Mouse (Mus musculus) forebrain, embryonic 15.5 days (tissue): Measurements from ENCODE around the gene Tnfaip8l1. TPM values are rescaled to one million over a fixed set of nuclear protein-coding genes. Genes with fewer than 3 reads are reported as not detected.

ENCODE experiments used
- ATAC-seq: fragments of 200-750 bp; cut with Nextera tagmentation; replicated peaks from 2 replicates; pipeline ENCODE4 v1.8.0; 2017; ENCODE audit warnings: mild to moderate bottlenecking, moderate TSS enrichment, moderate library complexity
- H3K27ac ChIP-seq: fragments of 300-500 bp; sonication (generic); replicated peaks from 2 replicates; pipeline ENCODE4 v1.5.1; 2015; ENCODE audit warnings: mild to moderate bottlenecking, inconsistent platforms
- H3K27me3 ChIP-seq: fragments of 300-500 bp; sonication (generic); 2 replicates; pipeline ENCODE4 v1.6.1; 2015; ENCODE audit warnings: inconsistent platforms
- H3K36me3 ChIP-seq: fragments of 300-500 bp; sonication (generic); 2 replicates; pipeline ENCODE4 v1.6.1; 2015; ENCODE audit warnings: mild to moderate bottlenecking, inconsistent platforms
- H3K4me1 ChIP-seq: fragments of 300-500 bp; sonication (generic); 2 replicates; pipeline ENCODE4 v1.6.1; 2015; ENCODE audit warnings: inconsistent platforms
- H3K4me2 ChIP-seq: fragments of 300-500 bp; sonication (generic); replicated peaks from 2 replicates; pipeline ENCODE4 v1.6.1; 2015; ENCODE audit warnings: mild to moderate bottlenecking, inconsistent platforms
- H3K4me3 ChIP-seq: fragments of 300-500 bp; sonication (generic); 2 replicates; pipeline ENCODE4 v1.5.1; 2015; ENCODE audit warnings: mild to moderate bottlenecking, inconsistent platforms
- H3K9ac ChIP-seq: fragments of 300-500 bp; sonication (generic); replicated peaks from 2 replicates; pipeline ENCODE4 v1.6.1; 2015; ENCODE audit warnings: mild to moderate bottlenecking, inconsistent platforms
- H3K9me3 ChIP-seq: fragments of 300-500 bp; sonication (generic); 2 replicates; pipeline ENCODE4 v1.6.1; 2016; ENCODE audit warnings: inconsistent platforms
- WGBS: fragments of 180-500 bp; shearing (Covaris S2); methylation state at CpG from one replicate; pipeline ENCODE4 v1.1.7; 2015; ENCODE audit warnings: mixed read lengths; 5-methylcytosine and 5-hydroxymethylcytosine counted together
- polyA plus RNA-seq: library from polyadenylated mRNA; unstranded; fragments of >200 nt; fragmentation: Nextera tagmentation; extraction: Ambion mirVana; gene quantifications from 2 replicates; pipeline ENCODE4 v1.2.1, GENCODE M21; 2015

Tnfaip8l1 gene
- 9.0 and 10.0 TPM in 2 replicates for polyA plus RNA-seq

- peaks cover 14% of the 10 kb centered on the region for H3K4me1 ChIP-seq
- WGBS, result under 1% methylated on average over 30 of the region's 30 CpGs
- H3K4me3 ChIP-seq, result peak within 1 kb of the TSS; percentile 53
- H3K27ac ChIP-seq, result no peak within 1 kb of the TSS
- H3K27me3 ChIP-seq, result peaks cover 6% of the 10 kb centered on the region; the same call in 1 of the 2 replicates
- no peaks in the 10 kb centered on the region for H3K9me3 ChIP-seq
- H3K4me2 ChIP-seq, result peak within 1 kb of the TSS; percentile 69
- ATAC-seq, result peak; percentile 98
- peak within 1 kb of the TSS; percentile 48 for H3K9ac ChIP-seq
- no peaks in the 10 kb centered on the region for H3K36me3 ChIP-seq
Observed at GRCm38 (mm10) chr17:56162231-56162774, at the start of gene Tnfaip8l1. Tnfaip8l1 (plus strand) TSS chr17:56162477.

GRCm38 (mm10) chr17:56112743-56113142 is 49.5 kb upstream of the Tnfaip8l1 start:
- H3K4me3 ChIP-seq, result no peak overlapping the region
- ATAC-seq, result no peak
- no peak overlapping the region for H3K27ac ChIP-seq
- peaks cover 7% of the 10 kb centered on the region; the same call in 1 of the 2 replicates for H3K27me3 ChIP-seq
- peaks cover 6% of the 10 kb centered on the region for H3K4me1 ChIP-seq
- H3K36me3 ChIP-seq, result no peaks in the 10 kb centered on the region
- H3K9me3 ChIP-seq, result no peaks in the 10 kb centered on the region
- H3K9ac ChIP-seq, result no peak overlapping the region
- no peak overlapping the region for H3K4me2 ChIP-seq
- 79% methylated on average over 3 of the region's 3 CpGs for WGBS

GRCm38 (mm10) chr17:56116193-56116592 is 46.1 kb upstream of the Tnfaip8l1 start:
- Histone ChIP-seq H3K4me2 (no peak overlapping the region), H3K27ac (no peak overlapping the region), H3K9me3 (no peaks in the 10 kb centered on the region), H3K4me1 (peaks cover 14% of the 10 kb centered on the region), H3K9ac (no peak overlapping the region), H3K4me3 (no peak overlapping the region), H3K36me3 (no peaks in the 10 kb centered on the region), H3K27me3 (peaks cover 37% of the 10 kb centered on the region)
- WGBS, result 69% methylated on average over 10 of the region's 10 CpGs
- ATAC-seq, result no peak

DNA sequence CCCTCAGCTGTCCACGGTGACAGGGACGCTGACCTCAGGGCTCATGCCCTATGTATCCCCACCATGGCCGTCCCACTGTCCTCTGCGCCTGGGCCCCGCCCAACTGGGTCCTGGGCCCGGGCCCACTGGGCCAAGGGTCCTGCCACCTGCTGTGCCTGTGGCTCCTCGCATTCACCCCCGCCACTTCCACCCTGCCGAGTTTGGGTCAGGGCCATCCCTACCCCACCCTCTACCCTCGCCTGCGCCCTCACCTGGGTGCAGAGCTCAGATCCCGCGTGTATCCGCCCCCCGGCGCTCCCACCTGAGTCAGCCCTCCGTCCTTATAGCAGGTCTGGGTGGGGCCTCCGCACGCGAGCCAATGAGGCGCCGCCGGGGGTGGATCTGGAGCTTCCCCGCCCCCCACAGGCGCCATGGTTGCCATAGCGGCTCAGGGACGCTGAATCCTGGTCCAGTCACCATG is 45.0 kb upstream of the Tnfaip8l1 start, which contains the start of gene Plin5:
Plin5 (minus strand) TSS at position 346 of the 460 bp plus-strand sequence.
- peak within 1 kb of the TSS; percentile 31 for H3K4me3 ChIP-seq
- H3K27me3 ChIP-seq, result peaks cover 48% of the 10 kb centered on the region

DNA sequence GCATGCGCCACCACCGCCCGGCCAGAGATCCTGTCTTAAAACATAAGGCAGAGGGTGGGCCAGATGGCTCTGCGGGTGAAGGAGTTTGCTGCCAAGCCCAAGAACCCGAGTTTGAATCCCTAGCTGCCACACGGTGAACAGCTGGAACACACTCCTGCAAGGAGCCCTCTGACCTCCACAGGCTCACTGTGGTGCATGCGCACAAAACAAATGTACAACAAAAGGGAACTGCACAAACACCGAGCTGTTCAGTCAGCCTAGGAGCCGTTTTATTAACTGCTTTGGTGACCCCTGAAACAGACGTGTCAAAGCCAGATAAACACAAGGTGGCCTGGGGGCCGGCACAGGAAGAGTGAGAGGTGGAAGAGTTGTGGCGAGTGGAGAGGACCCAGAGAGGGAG is 42.8 kb upstream of the Tnfaip8l1 start:
- no peak overlapping the region for H3K4me3 ChIP-seq
- peaks cover 8% of the 10 kb centered on the region for H3K36me3 ChIP-seq
- H3K27me3 ChIP-seq, result peaks cover 64% of the 10 kb centered on the region
- ATAC-seq, result no peak
- H3K27ac ChIP-seq, result no peak overlapping the region
- peaks cover 13% of the 10 kb centered on the region; the same call in 1 of the 2 replicates for H3K9me3 ChIP-seq
- H3K9ac ChIP-seq, result no peak overlapping the region
- H3K4me2 ChIP-seq, result no peak overlapping the region
- WGBS, result 45% methylated on average over 12 of the region's 12 CpGs
- peaks cover 19% of the 10 kb centered on the region for H3K4me1 ChIP-seq

More for the DNA sequence above, 45.0 kb upstream of the Tnfaip8l1 start, which contains the start of gene Plin5:
- no peak within 1 kb of the TSS; the same call in 1 of the 2 replicates for H3K9ac ChIP-seq
- peak; percentile 26; the same call in 1 of the 2 replicates for ATAC-seq
- no peaks in the 10 kb centered on the region for H3K36me3 ChIP-seq
- H3K4me1 ChIP-seq, result peaks cover 14% of the 10 kb centered on the region
- no peak within 1 kb of the TSS for H3K27ac ChIP-seq
- 2% methylated on average over 27 of the region's 27 CpGs for WGBS
- H3K9me3 ChIP-seq, result peaks cover 5% of the 10 kb centered on the region; the same call in 1 of the 2 replicates
- H3K4me2 ChIP-seq, result peak within 1 kb of the TSS; percentile 49

DNA sequence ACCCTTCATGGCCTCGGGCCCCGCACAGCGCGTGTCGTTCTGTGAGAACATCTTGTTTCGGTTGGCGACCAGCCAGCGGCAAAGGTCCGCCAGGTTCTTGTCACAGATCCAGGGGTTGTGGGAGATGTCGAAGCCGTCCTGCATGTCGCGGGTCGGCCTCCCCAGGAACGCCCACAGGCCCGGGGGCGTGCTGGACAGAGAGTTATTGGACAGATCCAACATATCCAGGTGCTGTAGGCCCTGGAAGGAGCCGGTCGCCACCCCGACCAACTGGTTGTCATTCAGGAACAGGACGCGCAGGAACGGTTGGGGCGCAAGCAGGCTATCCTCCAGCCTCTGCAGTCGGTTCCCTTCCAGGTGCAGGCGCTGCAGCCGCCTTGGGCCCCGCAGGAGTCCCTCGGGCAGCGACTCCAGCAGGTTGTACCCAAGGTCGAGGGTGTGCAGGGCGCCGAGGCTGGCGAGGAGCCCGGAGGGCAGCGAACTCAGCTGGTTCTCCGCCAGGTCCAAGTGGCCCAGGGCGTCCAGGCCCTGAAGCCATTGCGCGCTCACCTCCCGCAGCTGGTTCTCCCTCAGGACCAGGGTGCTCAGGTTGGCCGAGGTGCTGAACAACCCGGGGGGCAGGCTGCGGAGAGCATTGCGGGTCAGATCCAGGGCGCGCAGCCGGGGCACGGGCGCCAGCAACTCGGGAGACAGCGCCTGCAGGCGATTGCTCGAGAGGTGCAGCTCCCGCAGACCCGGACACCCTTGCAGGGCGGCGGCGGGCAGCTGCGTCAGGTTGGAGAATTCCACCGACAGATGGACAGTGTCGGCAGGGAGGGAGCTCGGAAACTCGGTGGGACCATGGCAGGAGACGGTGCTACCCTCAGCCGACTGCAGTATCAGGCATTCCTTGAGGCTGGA is 42.0 kb upstream of the Tnfaip8l1 start:
- 9% methylated on average over 66 of the region's 66 CpGs for WGBS
- Histone ChIP-seq H3K4me3 (no peak overlapping the region), H3K27me3 (peaks cover 67% of the 10 kb centered on the region), H3K27ac (no peak overlapping the region), H3K4me2 (no peak overlapping the region), H3K9ac (no peak overlapping the region), H3K36me3 (peaks cover 13% of the 10 kb centered on the region), H3K9me3 (peaks cover 13% of the 10 kb centered on the region; the same call in 1 of the 2 replicates), H3K4me1 (peaks cover 22% of the 10 kb centered on the region)
- ATAC-seq, result no peak

GRCm38 (mm10) chr17:56121826-56122225 is 40.5 kb upstream of the Tnfaip8l1 start, which contains the start of gene Lrg1:
Lrg1 (minus strand) TSS chr17:56122001.
- no peak within 1 kb of the TSS for H3K27ac ChIP-seq
- H3K9me3 ChIP-seq, result peaks cover 13% of the 10 kb centered on the region; the same call in 1 of the 2 replicates
- no peak within 1 kb of the TSS for H3K9ac ChIP-seq
- peaks cover 22% of the 10 kb centered on the region for H3K4me1 ChIP-seq
- H3K27me3 ChIP-seq, result peaks cover 67% of the 10 kb centered on the region
- ATAC-seq, result no peak
- H3K36me3 ChIP-seq, result peaks cover 19% of the 10 kb centered on the region
- WGBS, result 77% methylated on average over 2 of the region's 2 CpGs
- no peak within 1 kb of the TSS for H3K4me2 ChIP-seq
- no peak within 1 kb of the TSS for H3K4me3 ChIP-seq

GRCm38 (mm10) chr17:56123161-56123560 is 39.1 kb upstream of the Tnfaip8l1 start:
- Histone ChIP-seq H3K4me2 (no peak overlapping the region), H3K9me3 (peaks cover 13% of the 10 kb centered on the region; the same call in 1 of the 2 replicates), H3K9ac (no peak overlapping the region), H3K4me3 (no peak overlapping the region), H3K27me3 (peaks cover 59% of the 10 kb centered on the region), H3K4me1 (peaks cover 17% of the 10 kb centered on the region), H3K36me3 (peaks cover 31% of the 10 kb centered on the region), H3K27ac (no peak overlapping the region)
- no peak for ATAC-seq
- 94% methylated on average over 12 of the region's 12 CpGs for WGBS

- H3K4me2 ChIP-seq, result peak overlapping the region; percentile 39; the same call in 1 of the 2 replicates
- WGBS, result 48% methylated on average over 59 of the region's 59 CpGs
- H3K9ac ChIP-seq, result no peak overlapping the region
- H3K27ac ChIP-seq, result no peak overlapping the region
- peaks cover 33% of the 10 kb centered on the region for H3K36me3 ChIP-seq
- 0 out of 2 replicates have a peak, but pooled peaks have one; percentile 3 for ATAC-seq
- H3K4me3 ChIP-seq, result peak overlapping the region; percentile 24; the same call in 1 of the 2 replicates
- peaks cover 17% of the 10 kb centered on the region for H3K4me1 ChIP-seq
- peaks cover 52% of the 10 kb centered on the region for H3K27me3 ChIP-seq
- peaks cover 13% of the 10 kb centered on the region; the same call in 1 of the 2 replicates for H3K9me3 ChIP-seq
Observed at GRCm38 (mm10) chr17:56123681-56124340, 38.5 kb upstream of the Tnfaip8l1 start.

DNA sequence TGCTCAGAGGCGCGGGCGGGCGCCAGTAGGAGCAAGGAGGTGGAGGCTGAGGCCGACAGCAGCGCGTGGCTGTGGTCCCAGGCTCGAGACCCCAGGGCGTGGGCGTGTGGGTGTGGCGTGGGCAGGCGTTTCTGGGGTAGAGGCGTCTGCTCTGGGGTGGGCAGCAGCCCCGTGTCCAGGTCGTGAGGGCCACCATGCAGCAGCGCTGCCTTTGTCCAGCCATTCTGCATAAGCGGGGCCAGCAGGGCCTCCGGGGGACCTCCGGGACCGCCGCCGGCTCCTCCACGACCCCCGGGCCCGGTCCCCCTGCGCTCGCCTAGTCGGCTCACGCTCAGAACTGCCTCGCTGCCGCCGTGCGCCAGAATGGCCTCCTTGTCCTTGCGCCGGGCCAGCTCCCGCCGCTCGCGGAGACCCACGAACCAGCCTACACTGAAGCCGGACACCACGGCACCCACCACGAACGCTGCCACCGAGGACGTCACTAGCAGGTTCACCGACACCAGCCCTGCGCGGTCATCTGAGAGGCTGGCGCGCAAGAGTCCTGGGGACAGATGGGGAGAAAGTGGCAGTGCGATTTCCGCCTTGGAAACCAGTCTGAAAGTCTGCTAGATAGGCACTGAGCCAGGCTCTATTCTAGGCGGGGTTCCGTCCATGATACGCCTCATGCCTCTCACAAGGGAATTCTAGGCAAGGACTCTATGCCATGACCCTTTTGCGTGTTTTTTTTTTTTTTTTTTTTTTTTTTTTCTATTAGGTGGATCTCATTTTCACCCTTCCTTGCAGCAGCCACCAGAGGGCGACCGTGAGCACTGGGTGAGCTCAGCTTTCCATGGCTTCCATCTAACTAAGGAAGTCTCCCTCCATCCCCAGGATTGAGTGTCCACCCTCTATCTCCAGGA is 37.7 kb upstream of the Tnfaip8l1 start:
- ATAC-seq, result 0 out of 2 replicates have a peak, but pooled peaks have one; percentile 7
- Histone ChIP-seq H3K9me3 (peaks cover 13% of the 10 kb centered on the region; the same call in 1 of the 2 replicates), H3K27ac (no peak overlapping the region), H3K9ac (peak overlapping the region; percentile 19; the same call in 1 of the 2 replicates), H3K27me3 (peaks cover 46% of the 10 kb centered on the region), H3K4me1 (peaks cover 17% of the 10 kb centered on the region), H3K4me3 (peak overlapping the region; percentile 24), H3K36me3 (peaks cover 41% of the 10 kb centered on the region), H3K4me2 (peak overlapping the region; percentile 39)
- 8% methylated on average over 59 of the region's 59 CpGs for WGBS
